In genomic region chr5:3376167-3376566, GRCm38 (mm10) we compare ENCODE assay signal across 22 mouse cellular contexts. TPM values are rescaled to one million over a fixed set of nuclear protein-coding genes. Genes with fewer than 3 reads are reported as not detected.
A peak's percentile ranks its signal among the peaks of the same experiment; 100 is the strongest.
DNase-seq lines count a peak whose midpoint lies in the region; ATAC-seq and TF ChIP-seq lines count a peak whose summit lies in the region.
"Had no signal": no experiment of that assay in that cellular context is flagged by ENCODE, and none has a peak within 500 bp of the region (broad histone marks: within the 10 kb centered on the region; RNA-seq: fewer than 3 reads in every experiment).

No protein-coding gene starts in this region.

- peak; percentile 52 to 55 for DNase-seq in kidney, adult 8-10 months
- no peak for DNase-seq in CH12.LX (ENCODE audit: extremely low read depth)
- peak; percentile 47 for DNase-seq in kidney, postnatal 14 days
- no peak for DNase-seq in embryonic facial prominence, embryonic 10.5 days (ENCODE audit: low spot score)
- DNase-seq: adrenal gland, adult 2 months; adrenal gland, postnatal 25 days; cerebellum, adult 18-20 months; cerebellum, adult 9-11 months; cerebellum, postnatal 36 days; gastrocnemius, postnatal 10 days; heart, postnatal 10 days had no signal

- H3K4me1 ChIP-seq in intestine, embryonic 15.5 days (replicated peaks), result 0 out of 2 replicates have a peak, but pooled peaks cover 2% of the 10 kb centered on the region
- peaks cover 6% of the 10 kb centered on the region; the same call in 1 of the 2 replicates for H3K4me1 ChIP-seq in intestine, postnatal 0 days (replicated peaks; ENCODE audit: control insufficient read depth, insufficient read depth, low read length)
- H3K4me1 ChIP-seq in kidney, embryonic 15.5 days, result no peaks in the 10 kb centered on the region
- H3K4me1 ChIP-seq in CH12.LX (ENCODE audit: control insufficient read depth in 1 of 2, insufficient read depth in 2 of 2), result peaks cover 28 to 85% of the 10 kb centered on the region in 2 experiments
- peaks cover 3% of the 10 kb centered on the region; the same call in 1 of the 2 replicates for H3K4me1 ChIP-seq in embryonic facial prominence, embryonic 10.5 days
- H3K4me1 ChIP-seq: embryonic facial prominence, embryonic 15.5 days; hindbrain, embryonic 13.5 days had no signal

- dilution Hi-C loops in CH12.LX (cut with MboI; ENCODE audit: extremely low pct_ligation_motif_present, extremely low pct_unique_long_range_greater_than_20kb, low sequenced_read_pairs), result no loop called here

- 86% methylated on average over 2 of the region's 2 CpGs for WGBS in intestine, embryonic 15.5 days
- WGBS in intestine, postnatal 0 days, result 62% methylated on average over 2 of the region's 2 CpGs
- 67% methylated on average over 2 of the region's 2 CpGs for WGBS in kidney, embryonic 15.5 days
- WGBS in embryonic facial prominence, embryonic 10.5 days, result 84% methylated on average over 2 of the region's 2 CpGs

- in situ Hi-C loops in CH12.LX (cut with MboI; ENCODE audit: low pct_ligation_motif_present, low pct_unique_long_range_greater_than_20kb, low sequenced_read_pairs), result no loop called here

- no peaks in the 10 kb centered on the region for H3K9me3 ChIP-seq in intestine, embryonic 15.5 days
- H3K9me3 ChIP-seq in intestine, postnatal 0 days (ENCODE audit: control insufficient read depth), result no peaks in the 10 kb centered on the region
- no peaks in the 10 kb centered on the region for H3K9me3 ChIP-seq in kidney, embryonic 15.5 days (replicated peaks)
- H3K9me3 ChIP-seq in CH12.LX (replicated peaks; ENCODE audit: low read length), result no peaks in the 10 kb centered on the region
- no peaks in the 10 kb centered on the region for H3K9me3 ChIP-seq in embryonic facial prominence, embryonic 10.5 days
- H3K9me3 ChIP-seq: embryonic facial prominence, embryonic 15.5 days; forebrain, embryonic 10.5 days; heart, embryonic 13.5 days; hindbrain, embryonic 13.5 days had no signal

- TF ChIP-seq CTCF in intestine, postnatal 0 days (IDR thresholded peaks at IDR 0.05; ENCODE audit: low read depth), result no peak
- no peak for TF ChIP-seq CTCF in CH12.LX (conservative IDR thresholded peaks at IDR 0.05 in 1 of 2, IDR thresholded peaks at IDR 0.05 in 1 of 2; ENCODE audit: low read depth in 2 of 2, low read length in 2 of 2)

- H3K79me2 ChIP-seq in CH12.LX (replicated peaks; ENCODE audit: control insufficient read depth, extremely low read depth, insufficient read depth, poor library complexity, severe bottlenecking), result peaks cover 87% of the 10 kb centered on the region

- no peaks in the 10 kb centered on the region for H3K36me3 ChIP-seq in intestine, embryonic 15.5 days
- no peaks in the 10 kb centered on the region for H3K36me3 ChIP-seq in intestine, postnatal 0 days (ENCODE audit: control insufficient read depth, insufficient read depth)
- no peaks in the 10 kb centered on the region for H3K36me3 ChIP-seq in kidney, embryonic 15.5 days
- peaks cover 6 to 48% of the 10 kb centered on the region in 2 experiments for H3K36me3 ChIP-seq in CH12.LX (replicated peaks in 1 of 2; ENCODE audit: control insufficient read depth in 1 of 2, insufficient read depth in 1 of 2, low read length in 1 of 2)
- H3K36me3 ChIP-seq in embryonic facial prominence, embryonic 10.5 days (replicated peaks), result no peaks in the 10 kb centered on the region
- H3K36me3 ChIP-seq: embryonic facial prominence, embryonic 15.5 days; forebrain, embryonic 10.5 days; hindbrain, embryonic 13.5 days had no signal

- TF ChIP-seq POLR2A in CH12.LX (IDR thresholded peaks at IDR 0.05; ENCODE audit: low read depth, low read length), result no peak

- no peak overlapping the region for H3K9ac ChIP-seq in intestine, embryonic 15.5 days
- H3K9ac ChIP-seq in intestine, postnatal 0 days (ENCODE audit: low read depth, low read length), result no peak overlapping the region
- no peak overlapping the region for H3K9ac ChIP-seq in kidney, embryonic 15.5 days
- H3K9ac ChIP-seq in CH12.LX (ENCODE audit: insufficient read depth, low read depth), result no peak overlapping the region
- H3K9ac ChIP-seq: embryonic facial prominence, embryonic 15.5 days; heart, embryonic 13.5 days; hindbrain, embryonic 13.5 days had no signal

- H3K4me2 ChIP-seq in intestine, embryonic 15.5 days (replicated peaks), result no peak overlapping the region
- no peak overlapping the region for H3K4me2 ChIP-seq in intestine, postnatal 0 days (replicated peaks; ENCODE audit: low read depth)
- no peak overlapping the region for H3K4me2 ChIP-seq in kidney, embryonic 15.5 days
- peak overlapping the region; percentile 44 for H3K4me2 ChIP-seq in CH12.LX (ENCODE audit: insufficient read depth, low read depth, poor library complexity, severe bottlenecking)
- H3K4me2 ChIP-seq: embryonic facial prominence, embryonic 15.5 days; heart, embryonic 13.5 days; hindbrain, embryonic 13.5 days had no signal

- peak; percentile 56 for ATAC-seq in intestine, embryonic 15.5 days
- ATAC-seq in intestine, postnatal 0 days, result no peak
- ATAC-seq in kidney, embryonic 15.5 days (replicated peaks; ENCODE audit: low FRiP score), result no peak
- ATAC-seq in frontal cortex, adult (ENCODE audit: low TSS enrichment), result no peak
- ATAC-seq: forebrain, embryonic 14.5 days; hindbrain, postnatal 0 days had no signal

- H3K27me3 ChIP-seq in intestine, embryonic 15.5 days (replicated peaks), result no peaks in the 10 kb centered on the region
- H3K27me3 ChIP-seq in intestine, postnatal 0 days (replicated peaks; ENCODE audit: control insufficient read depth, insufficient read depth, low read length), result no peaks in the 10 kb centered on the region
- H3K27me3 ChIP-seq in kidney, embryonic 15.5 days, result no peaks in the 10 kb centered on the region
- no peaks in the 10 kb centered on the region for H3K27me3 ChIP-seq in CH12.LX (replicated peaks)
- no peaks in the 10 kb centered on the region for H3K27me3 ChIP-seq in embryonic facial prominence, embryonic 10.5 days (replicated peaks; ENCODE audit: low read depth, poor library complexity, severe bottlenecking)
- H3K27me3 ChIP-seq: embryonic facial prominence, embryonic 15.5 days; heart, embryonic 13.5 days; hindbrain, embryonic 13.5 days had no signal

- no peak overlapping the region for H3K27ac ChIP-seq in intestine, embryonic 15.5 days
- no peak overlapping the region for H3K27ac ChIP-seq in intestine, postnatal 0 days (ENCODE audit: low read depth, low read length)
- H3K27ac ChIP-seq in kidney, embryonic 15.5 days, result no peak overlapping the region
- H3K27ac ChIP-seq in CH12.LX (ENCODE audit: insufficient read depth, low read depth), result peak overlapping the region; percentile 79
- no peak overlapping the region for H3K27ac ChIP-seq in embryonic facial prominence, embryonic 10.5 days (replicated peaks)
- H3K27ac ChIP-seq: embryonic facial prominence, embryonic 15.5 days; forebrain, embryonic 10.5 days; hindbrain, embryonic 13.5 days; hindbrain, postnatal 0 days had no signal

- no peak for TF ChIP-seq EP300 in CH12.LX (IDR thresholded peaks at IDR 0.05; ENCODE audit: low read length)

- no peak overlapping the region for H3K4me3 ChIP-seq in intestine, embryonic 15.5 days (replicated peaks)
- no peak overlapping the region for H3K4me3 ChIP-seq in intestine, postnatal 0 days (ENCODE audit: low read depth, low read length)
- no peak overlapping the region for H3K4me3 ChIP-seq in kidney, embryonic 15.5 days (replicated peaks)
- no peak overlapping the region for H3K4me3 ChIP-seq in CH12.LX (replicated peaks in 1 of 3; ENCODE audit: low read depth in 2 of 3, low read length in 2 of 3, poor library complexity in 1 of 3)
- H3K4me3 ChIP-seq in embryonic facial prominence, embryonic 10.5 days, result no peak overlapping the region
- H3K4me3 ChIP-seq: embryonic facial prominence, embryonic 15.5 days; erythroblast, embryonic 14.5 days; forebrain, embryonic 10.5 days; heart, embryonic 13.5 days; hindbrain, embryonic 13.5 days had no signal

- no peak for TF ChIP-seq RAD21 in CH12.LX (IDR thresholded peaks at IDR 0.05; ENCODE audit: low read depth, low read length)

TF ChIP-seq in CH12.LX, 34 proteins besides CTCF, POLR2A, EP300 and RAD21:
- TF ChIP-seq ZNF384 (IDR thresholded peaks at IDR 0.05; ENCODE audit: low read depth, low read length) (no peak), USF1 (IDR thresholded peaks at IDR 0.05; ENCODE audit: low read depth, low read length) (no peak), JUND (conservative IDR thresholded peaks at IDR 0.05; ENCODE audit: low read depth, low read length) (no peak), MAX (IDR thresholded peaks at IDR 0.05; ENCODE audit: low read length) (no peak), MAZ (IDR thresholded peaks at IDR 0.05; ENCODE audit: low read depth, low read length) (no peak), MAFK (IDR thresholded peaks at IDR 0.05; ENCODE audit: insufficient replicate concordance, low read length) (no peak), PAX5 (IDR thresholded peaks at IDR 0.05; ENCODE audit: low read length) (no peak), ETS1 (conservative IDR thresholded peaks at IDR 0.05; ENCODE audit: low read depth, low read length) (no peak), E2F4 (IDR thresholded peaks at IDR 0.05; ENCODE audit: insufficient replicate concordance, low read depth, low read length) (no peak), TCF12 (IDR thresholded peaks at IDR 0.05; ENCODE audit: low read depth, low read length) (no peak), ELF1 (IDR thresholded peaks at IDR 0.05; ENCODE audit: low read depth, low read length) (no peak), CHD1 (IDR thresholded peaks at IDR 0.05; ENCODE audit: low read depth, low read length) (no peak), HCFC1 (IDR thresholded peaks at IDR 0.05; ENCODE audit: low read depth, low read length) (no peak), GABPA (IDR thresholded peaks at IDR 0.05; ENCODE audit: insufficient replicate concordance, low read depth, low read length) (no peak)

RNA-seq across cellular contexts. Expression of gene Cdk6, which starts 34.9 kb away (rescaled TPM):
- 30.1 and 32.6 TPM in 2 replicates for polyA plus RNA-seq in intestine, embryonic 15.5 days (2015; fragmentation: Nextera tagmentation; extraction: Ambion mirVana)
- 12.7 and 13.2 TPM in 2 replicates for polyA plus RNA-seq in intestine, postnatal 0 days (2015; fragmentation: Nextera tagmentation; extraction: Ambion mirVana)
- 21.0 and 22.3 TPM in 2 replicates for polyA plus RNA-seq in kidney, embryonic 15.5 days (2015; fragmentation: Nextera tagmentation; extraction: Ambion mirVana)
- 141 and 171 TPM in 2 replicates for total RNA-seq in CH12.LX (2012; rRNA removed)
- 34.7 and 40.4 TPM in 2 replicates for total RNA-seq in CH12.LX (2014; rRNA removed)
- 45.2 and 50.8 TPM in 2 replicates for polyA plus RNA-seq in CH12.LX (2012; ENCODE audit: insufficient read length, low read depth)
- polyA plus RNA-seq in embryonic facial prominence, embryonic 10.5 days (2016; fragmentation: Nextera tagmentation; extraction: Ambion mirVana), result 25.7 and 25.9 TPM in 2 replicates

Comparison
In these comparisons a context has a peak if more than half of its experiments do, and no peak if none do; other contexts are left out.
1. DNase-seq: peak in kidney, adult 8-10 months (2 of 2) and kidney, postnatal 14 days (single experiment); none in CH12.LX (single experiment) and embryonic facial prominence, embryonic 10.5 days (single experiment).